Mouse (Mus musculus): ENCODE measurements around the gene Npcd. TPM values are rescaled to one million over a fixed set of nuclear protein-coding genes. Genes with fewer than 3 reads are reported as not detected.

The Npcd gene
- polyA plus RNA-seq, 1 experiment: 0.55 TPM

DNA sequence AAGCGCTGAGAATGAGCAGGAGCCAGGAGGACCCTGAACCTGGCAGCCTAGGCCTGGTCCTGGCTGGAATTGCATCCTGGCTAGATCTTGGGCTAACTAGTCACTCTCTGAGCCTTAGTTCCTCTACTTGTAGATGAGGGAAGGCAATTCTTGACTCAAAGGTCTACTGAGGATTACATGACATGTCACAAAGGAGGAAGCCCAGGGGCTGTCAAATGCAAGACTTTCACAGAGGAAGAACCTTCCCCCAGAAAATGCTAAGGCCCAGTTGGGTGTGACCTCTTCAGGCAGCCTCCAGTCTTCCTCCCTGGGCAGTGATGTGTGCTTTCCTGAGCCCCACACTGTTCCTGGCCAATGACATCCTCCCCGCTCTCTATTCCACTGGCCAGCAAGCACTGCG is 76.9 kb downstream of the Npcd start:
- no peak for DNase-seq
- WGBS: 91% methylated on average over 3 of the region's 3 CpGs
- Histone ChIP-seq H3K4me3 (ENCODE audit: control insufficient read depth, insufficient read depth, low read length) (no peak overlapping the region), H3K4me1 (replicated peaks; ENCODE audit: control insufficient read depth, insufficient read depth, low read length) (peaks cover 17% of the 10 kb centered on the region), H3K27ac (ENCODE audit: control insufficient read depth, insufficient read depth, low read length) (no peak overlapping the region), H3K27me3 (ENCODE audit: control insufficient read depth, insufficient read depth, low read length) (no peaks in the 10 kb centered on the region), H3K36me3 (ENCODE audit: control insufficient read depth, insufficient read depth, low read length) (no peaks in the 10 kb centered on the region)
- TF ChIP-seq POLR2A (IDR thresholded peaks at IDR 0.05; ENCODE audit: control insufficient read depth, extremely low read depth, insufficient read depth, low read length, poor library complexity) (no peak), CTCF (IDR thresholded peaks at IDR 0.05; ENCODE audit: borderline replicate concordance, control insufficient read depth, extremely low read depth, insufficient read depth, low read length, poor library complexity) (no peak)

- Histone ChIP-seq H3K27ac (ENCODE audit: control insufficient read depth, insufficient read depth, low read length) (peak overlapping the region; percentile 29; the same call in 1 of the 2 replicates), H3K36me3 (ENCODE audit: control insufficient read depth, insufficient read depth, low read length) (no peaks in the 10 kb centered on the region), H3K4me1 (replicated peaks; ENCODE audit: control insufficient read depth, insufficient read depth, low read length) (peaks cover 22% of the 10 kb centered on the region), H3K4me3 (ENCODE audit: control insufficient read depth, insufficient read depth, low read length) (no peak overlapping the region), H3K27me3 (ENCODE audit: control insufficient read depth, insufficient read depth, low read length) (no peaks in the 10 kb centered on the region)
- DNase-seq: no peak
- TF ChIP-seq CTCF (IDR thresholded peaks at IDR 0.05; ENCODE audit: borderline replicate concordance, control insufficient read depth, extremely low read depth, insufficient read depth, low read length, poor library complexity) (no peak), POLR2A (IDR thresholded peaks at IDR 0.05; ENCODE audit: control insufficient read depth, extremely low read depth, insufficient read depth, low read length, poor library complexity) (no peak)
- 61% methylated on average over 8 of the region's 8 CpGs for WGBS
Observed at GRCm38 (mm10) chr15:79755977-79756625, 77.9 kb downstream of the Npcd start.

- DNase-seq: no peak
- 94% methylated on average over 4 of the region's 4 CpGs for WGBS
- peaks cover 22% of the 10 kb centered on the region for H3K4me1 ChIP-seq (replicated peaks; ENCODE audit: control insufficient read depth, insufficient read depth, low read length)
Observed at GRCm38 (mm10) chr15:79755176-79755575, 78.9 kb downstream of the Npcd start.

GRCm38 (mm10) chr15:79753873-79754272 is 80.2 kb downstream of the Npcd start:
- TF ChIP-seq CTCF (IDR thresholded peaks at IDR 0.05; ENCODE audit: borderline replicate concordance, control insufficient read depth, extremely low read depth, insufficient read depth, low read length, poor library complexity): no peak
- TF ChIP-seq POLR2A (IDR thresholded peaks at IDR 0.05; ENCODE audit: control insufficient read depth, extremely low read depth, insufficient read depth, low read length, poor library complexity): no peak
- no peak overlapping the region for H3K27ac ChIP-seq (ENCODE audit: control insufficient read depth, insufficient read depth, low read length)
- no peaks in the 10 kb centered on the region for H3K27me3 ChIP-seq (ENCODE audit: control insufficient read depth, insufficient read depth, low read length)
- no peak for DNase-seq
- no peak overlapping the region for H3K4me3 ChIP-seq (ENCODE audit: control insufficient read depth, insufficient read depth, low read length)
- H3K4me1 ChIP-seq (replicated peaks; ENCODE audit: control insufficient read depth, insufficient read depth, low read length): peaks cover 30% of the 10 kb centered on the region
- H3K36me3 ChIP-seq (ENCODE audit: control insufficient read depth, insufficient read depth, low read length): no peaks in the 10 kb centered on the region
- 76% methylated on average over 4 of the region's 4 CpGs for WGBS

More at GRCm38 (mm10) chr15:79755176-79755575, 78.9 kb downstream of the Npcd start:
- Histone ChIP-seq H3K27me3 (ENCODE audit: control insufficient read depth, insufficient read depth, low read length) (no peaks in the 10 kb centered on the region), H3K27ac (ENCODE audit: control insufficient read depth, insufficient read depth, low read length) (no peak overlapping the region), H3K4me3 (ENCODE audit: control insufficient read depth, insufficient read depth, low read length) (no peak overlapping the region), H3K36me3 (ENCODE audit: control insufficient read depth, insufficient read depth, low read length) (no peaks in the 10 kb centered on the region)
- no peak for TF ChIP-seq CTCF (IDR thresholded peaks at IDR 0.05; ENCODE audit: borderline replicate concordance, control insufficient read depth, extremely low read depth, insufficient read depth, low read length, poor library complexity)
- no peak for TF ChIP-seq POLR2A (IDR thresholded peaks at IDR 0.05; ENCODE audit: control insufficient read depth, extremely low read depth, insufficient read depth, low read length, poor library complexity)

DNA sequence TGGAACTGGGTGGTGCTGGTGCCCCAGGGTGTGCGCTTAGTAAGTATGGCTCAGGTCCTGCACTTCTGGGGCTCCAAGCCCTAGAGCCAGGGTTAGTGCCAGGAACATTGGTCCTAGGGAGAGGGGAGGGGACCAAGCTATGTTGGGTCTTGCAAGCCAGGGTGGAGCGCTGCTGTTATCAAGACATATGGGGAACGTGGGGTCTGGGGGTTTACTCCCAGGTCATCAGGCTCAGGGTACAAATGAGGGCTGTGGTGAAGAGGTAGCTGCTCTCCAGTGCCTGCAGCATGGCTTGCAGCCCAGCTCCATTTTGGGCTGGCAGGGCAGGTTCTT is 80.7 kb downstream of the Npcd start:
- TF ChIP-seq CTCF (IDR thresholded peaks at IDR 0.05; ENCODE audit: borderline replicate concordance, control insufficient read depth, extremely low read depth, insufficient read depth, low read length, poor library complexity) (no peak), POLR2A (IDR thresholded peaks at IDR 0.05; ENCODE audit: control insufficient read depth, extremely low read depth, insufficient read depth, low read length, poor library complexity) (no peak)
- H3K4me3 ChIP-seq (ENCODE audit: control insufficient read depth, insufficient read depth, low read length): no peak overlapping the region
- H3K4me1 ChIP-seq (replicated peaks; ENCODE audit: control insufficient read depth, insufficient read depth, low read length): peaks cover 35% of the 10 kb centered on the region
- no peaks in the 10 kb centered on the region for H3K27me3 ChIP-seq (ENCODE audit: control insufficient read depth, insufficient read depth, low read length)
- H3K36me3 ChIP-seq (ENCODE audit: control insufficient read depth, insufficient read depth, low read length): no peaks in the 10 kb centered on the region
- 95% methylated on average over 3 of the region's 3 CpGs for WGBS
- DNase-seq: no peak
- no peak overlapping the region for H3K27ac ChIP-seq (ENCODE audit: control insufficient read depth, insufficient read depth, low read length)

DNA sequence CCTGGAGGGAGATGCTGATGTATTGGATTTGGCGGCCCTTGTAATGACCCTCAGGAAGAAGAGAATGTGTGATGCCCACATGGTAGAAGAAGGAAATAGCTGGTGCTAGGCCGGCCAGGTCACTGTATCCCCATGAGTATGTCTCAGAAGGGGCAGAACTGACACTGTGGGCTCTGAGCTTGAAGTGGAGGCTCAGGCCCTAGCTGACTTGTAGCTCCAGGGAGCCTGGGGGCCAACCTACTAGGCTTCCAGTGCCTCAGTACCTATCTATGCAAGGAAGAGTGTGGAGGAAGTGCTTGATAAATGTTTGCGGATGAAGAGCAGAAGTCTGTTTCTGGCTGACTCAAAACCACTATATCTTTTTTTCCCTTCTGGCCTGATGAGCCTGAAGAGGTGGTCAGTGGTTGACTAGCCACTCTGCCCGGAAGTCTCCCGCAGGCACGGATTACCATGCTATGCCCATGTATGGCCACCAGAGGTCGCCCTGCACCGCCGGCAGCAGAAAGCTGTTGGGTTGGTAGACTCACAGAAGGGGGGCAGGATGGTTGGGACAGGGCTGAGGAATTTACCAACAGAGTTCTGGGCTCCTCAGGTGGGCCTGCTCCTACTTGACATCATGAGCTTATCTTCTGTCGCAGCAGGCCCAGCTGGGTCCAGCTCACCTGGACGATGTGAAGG is 81.2 kb downstream of the Npcd start:
- peaks cover 37% of the 10 kb centered on the region for H3K4me1 ChIP-seq (replicated peaks; ENCODE audit: control insufficient read depth, insufficient read depth, low read length)
- WGBS: 31% methylated on average over 11 of the region's 11 CpGs
- H3K27me3 ChIP-seq (ENCODE audit: control insufficient read depth, insufficient read depth, low read length): no peaks in the 10 kb centered on the region
- H3K36me3 ChIP-seq (ENCODE audit: control insufficient read depth, insufficient read depth, low read length): no peaks in the 10 kb centered on the region
- no peak for TF ChIP-seq POLR2A (IDR thresholded peaks at IDR 0.05; ENCODE audit: control insufficient read depth, extremely low read depth, insufficient read depth, low read length, poor library complexity)
- TF ChIP-seq CTCF (IDR thresholded peaks at IDR 0.05; ENCODE audit: borderline replicate concordance, control insufficient read depth, extremely low read depth, insufficient read depth, low read length, poor library complexity): peak; percentile 96
- DNase-seq: peak; percentile 79
- H3K4me3 ChIP-seq (ENCODE audit: control insufficient read depth, insufficient read depth, low read length): no peak overlapping the region
- no peak overlapping the region for H3K27ac ChIP-seq (ENCODE audit: control insufficient read depth, insufficient read depth, low read length)
